ENCODE assay signal across 10 mouse cellular contexts in genomic region chr4:63389121-63389886, GRCm38 (mm10). TPM values are rescaled to one million over a fixed set of nuclear protein-coding genes. Genes with fewer than 3 reads are reported as not detected.
DNase-seq lines count a peak whose midpoint lies in the region; ATAC-seq lines count a peak whose summit lies in the region.
"Had no signal": no experiment of that assay in that cellular context is flagged by ENCODE, and none has a peak within 500 bp of the region (broad histone marks: within the 10 kb centered on the region; RNA-seq: fewer than 3 reads in every experiment).

No protein-coding gene starts in this region.

- H3K9ac ChIP-seq in kidney, embryonic 16.5 days (replicated peaks; ENCODE audit: low read length), result no peak overlapping the region

- H3K27ac ChIP-seq in embryonic facial prominence, embryonic 10.5 days (replicated peaks), result peak overlapping the region; percentile 73
- H3K27ac ChIP-seq in kidney, embryonic 16.5 days (ENCODE audit: low read length), result no peak overlapping the region

- peaks cover 28% of the 10 kb centered on the region for H3K4me1 ChIP-seq in embryonic facial prominence, embryonic 10.5 days
- 0 out of 2 replicates have a peak, but pooled peaks cover 3% of the 10 kb centered on the region for H3K4me1 ChIP-seq in kidney, embryonic 16.5 days (ENCODE audit: insufficient read depth, low read length)

- H3K4me2 ChIP-seq in kidney, embryonic 16.5 days (replicated peaks; ENCODE audit: low read depth, low read length), result no peak overlapping the region

- 30% methylated on average over 8 of the region's 8 CpGs for WGBS in embryonic facial prominence, embryonic 10.5 days
- WGBS in kidney, embryonic 16.5 days, result 62% methylated on average over 8 of the region's 8 CpGs

- no peaks in the 10 kb centered on the region for H3K27me3 ChIP-seq in embryonic facial prominence, embryonic 10.5 days (replicated peaks; ENCODE audit: low read depth, poor library complexity, severe bottlenecking)
- H3K27me3 ChIP-seq in kidney, embryonic 16.5 days (ENCODE audit: insufficient read depth, low read length), result no peaks in the 10 kb centered on the region

- peak; percentile 51 for ATAC-seq in inflammation-experienced regulatory T-cells, adult 6 months
- ATAC-seq in kidney, embryonic 16.5 days (ENCODE audit: low FRiP score, low TSS enrichment), result no peak

- peak; percentile 54 to 56 for DNase-seq in B cell, adult 2 months
- DNase-seq in embryonic facial prominence, embryonic 10.5 days (ENCODE audit: low spot score), result no peak
- peak; percentile 78 for DNase-seq in naive thymus-derived CD4-positive, alpha-beta T cell, adult 2 months (ENCODE audit: low read depth)
- no peak for DNase-seq in ovary, postnatal 10 days (ENCODE audit: low spot score)
- DNase-seq in cerebellum, adult 11 months, result no peak
- no peak for DNase-seq in urinary bladder, postnatal 4 days (ENCODE audit: low spot score in 2 of 2)
- DNase-seq: lung, postnatal 4 days had no signal

- H3K36me3 ChIP-seq in embryonic facial prominence, embryonic 10.5 days (replicated peaks), result peaks cover 61% of the 10 kb centered on the region
- peaks cover 22% of the 10 kb centered on the region for H3K36me3 ChIP-seq in kidney, embryonic 16.5 days (ENCODE audit: insufficient read depth, low read length)

- no peaks in the 10 kb centered on the region for H3K9me3 ChIP-seq in embryonic facial prominence, embryonic 10.5 days
- no peaks in the 10 kb centered on the region for H3K9me3 ChIP-seq in kidney, embryonic 16.5 days (ENCODE audit: low read length)

- H3K4me3 ChIP-seq in embryonic facial prominence, embryonic 10.5 days, result no peak overlapping the region
- no peak overlapping the region for H3K4me3 ChIP-seq in kidney, embryonic 16.5 days (ENCODE audit: low read length)

RNA-seq across cellular contexts. Expression of gene Akna, which starts 13.8 kb away (rescaled TPM):
- polyA plus RNA-seq in embryonic facial prominence, embryonic 10.5 days (2016; fragmentation: Nextera tagmentation; extraction: Ambion mirVana), result 11.8 and 12.0 TPM in 2 replicates
- polyA plus RNA-seq in inflammation-experienced regulatory T-cells, adult 6 months (2017; shearing (Covaris generic)), result 100 to 1,000 TPM in 2 of 3 experiments, 10 to 100 TPM in 1; 94.8 to 135 (median 102) TPM
- 7.1 and 9.4 TPM in 2 replicates for polyA plus RNA-seq in kidney, embryonic 16.5 days (2015; fragmentation: Nextera tagmentation; extraction: Ambion mirVana)

RNA-seq across cellular contexts. Expression of gene Orm2, which starts 27.1 kb away (rescaled TPM):
- not detected in 2 replicates for polyA plus RNA-seq in embryonic facial prominence, embryonic 10.5 days (2016; fragmentation: Nextera tagmentation; extraction: Ambion mirVana)
- 1 to 10 TPM in 2 of 3 experiments, not detected in 1; 1.6 to 2.8 TPM for polyA plus RNA-seq in inflammation-experienced regulatory T-cells, adult 6 months (2017; shearing (Covaris generic))
- not detected in 2 replicates for polyA plus RNA-seq in kidney, embryonic 16.5 days (2015; fragmentation: Nextera tagmentation; extraction: Ambion mirVana)
- polyA plus RNA-seq: heart, embryonic 16.5 days had no signal

RNA-seq across cellular contexts. Expression of gene Orm3, which starts 33.3 kb away (rescaled TPM):
- not detected in 2 replicates for polyA plus RNA-seq in embryonic facial prominence, embryonic 10.5 days (2016; fragmentation: Nextera tagmentation; extraction: Ambion mirVana)
- 1 to 10 TPM in 1 of 3 experiments, under 1 TPM in 1, not detected in 1; 0.90 to 1.6 TPM for polyA plus RNA-seq in inflammation-experienced regulatory T-cells, adult 6 months (2017; shearing (Covaris generic))
- polyA plus RNA-seq in kidney, embryonic 16.5 days (2015; fragmentation: Nextera tagmentation; extraction: Ambion mirVana), result not detected in 2 replicates
- polyA plus RNA-seq: heart, embryonic 16.5 days had no signal

RNA-seq across cellular contexts. Expression of gene Orm1, which starts 44.9 kb away (rescaled TPM):
- polyA plus RNA-seq in embryonic facial prominence, embryonic 10.5 days (2016; fragmentation: Nextera tagmentation; extraction: Ambion mirVana), result not detected in 2 replicates
- not detected for polyA plus RNA-seq in inflammation-experienced regulatory T-cells, adult 6 months (2017; shearing (Covaris generic))
- not detected in 2 replicates for polyA plus RNA-seq in kidney, embryonic 16.5 days (2015; fragmentation: Nextera tagmentation; extraction: Ambion mirVana)
- polyA plus RNA-seq: heart, embryonic 16.5 days had no signal

Comparison
In these comparisons a context has a peak if more than half of its experiments do, and no peak if none do; other contexts are left out.
1. DNase-seq: peak in B cell, adult 2 months (2 of 2) and naive thymus-derived CD4-positive, alpha-beta T cell, adult 2 months (single experiment); none in embryonic facial prominence, embryonic 10.5 days (single experiment), ovary, postnatal 10 days (single experiment), cerebellum, adult 11 months (single experiment) and urinary bladder, postnatal 4 days (0 of 2).